Mouse (Mus musculus) yolk sac, embryonic 10.5 days (tissue): ENCODE data around the gene Gm17428.
"Not testable (repeated sequence)": the region's sequence is repeated elsewhere in the genome, so short reads cannot be mapped to it uniquely, and the experiment has no call there.

Experiments
- DNase-seq: peaks from one replicate; pipeline ENCODE4 v3.0.0-alpha.2; 2017; ENCODE audit warnings: low spot score

Gene Gm17428

GRCm38 (mm10) chr14:54988882-54989281 lies 12.1 kb downstream of the Gm17428 start:
- no peak for DNase-seq

- DNase-seq: no peak
Measured at GRCm38 (mm10) chr14:54989886-54990441, 13.2 kb downstream of the Gm17428 start.

GRCm38 (mm10) chr14:54992196-54992595 lies 15.5 kb downstream of the Gm17428 start:
- no peak for DNase-seq

- no peak for DNase-seq
Measured at GRCm38 (mm10) chr14:54993636-54994035, 16.9 kb downstream of the Gm17428 start.

GRCm38 (mm10) chr14:54994136-54994868 lies 17.6 kb downstream of the Gm17428 start, which contains the start of gene Myh7:
TSS of gene Myh7 (minus strand) at chr14:54994626.
- no peak for DNase-seq

- DNase-seq: no peak
Measured at GRCm38 (mm10) chr14:54994869-54995186, 18.1 kb downstream of the Gm17428 start.

- no peak for DNase-seq
Measured at GRCm38 (mm10) chr14:54995457-54996138, 18.9 kb downstream of the Gm17428 start.

- no peak for DNase-seq
Measured at GRCm38 (mm10) chr14:54996793-54997192, 20.1 kb downstream of the Gm17428 start.

- DNase-seq: no peak
Measured at GRCm38 (mm10) chr14:54997297-54997696, 20.6 kb downstream of the Gm17428 start.

- no peak for DNase-seq
Measured at GRCm38 (mm10) chr14:54998680-54999079, 21.9 kb downstream of the Gm17428 start.

- DNase-seq: not testable (repeated sequence)
Measured at GRCm38 (mm10) chr14:54999868-55000267, 23.1 kb downstream of the Gm17428 start.

- DNase-seq: no peak
Measured at GRCm38 (mm10) chr14:55000814-55001213, 24.1 kb downstream of the Gm17428 start.

GRCm38 (mm10) chr14:55001446-55001845 lies 24.7 kb downstream of the Gm17428 start:
- DNase-seq: no peak

GRCm38 (mm10) chr14:55001938-55002686 lies 25.4 kb downstream of the Gm17428 start:
- DNase-seq: no peak

- no peak for DNase-seq
Measured at GRCm38 (mm10) chr14:55002687-55003120, 26.0 kb downstream of the Gm17428 start.

GRCm38 (mm10) chr14:55003878-55004855 lies 27.4 kb downstream of the Gm17428 start:
- no peak for DNase-seq

- no peak for DNase-seq
Measured at GRCm38 (mm10) chr14:55005506-55005905, 28.8 kb downstream of the Gm17428 start.

GRCm38 (mm10) chr14:55005967-55006366 lies 29.2 kb downstream of the Gm17428 start:
- no peak for DNase-seq

GRCm38 (mm10) chr14:55006541-55006940 lies 29.8 kb downstream of the Gm17428 start:
- DNase-seq: no peak

GRCm38 (mm10) chr14:55007120-55007908 lies 30.6 kb downstream of the Gm17428 start:
- DNase-seq: no peak
